Mouse (Mus musculus) liver, adult (tissue): ENCODE results near the gene Rer1.
A peak's percentile ranks its signal among the peaks of the same experiment; 100 is the strongest.

Source experiments
- GATA4 ChIP-seq: IDR thresholded peaks from 2 replicates; pipeline ENCODE4 v1.6.1; 2014; ENCODE audit warnings: mild to moderate bottlenecking, low read length; ENCODE audit not compliant: insufficient replicate concordance

The Rer1 gene

DNA sequence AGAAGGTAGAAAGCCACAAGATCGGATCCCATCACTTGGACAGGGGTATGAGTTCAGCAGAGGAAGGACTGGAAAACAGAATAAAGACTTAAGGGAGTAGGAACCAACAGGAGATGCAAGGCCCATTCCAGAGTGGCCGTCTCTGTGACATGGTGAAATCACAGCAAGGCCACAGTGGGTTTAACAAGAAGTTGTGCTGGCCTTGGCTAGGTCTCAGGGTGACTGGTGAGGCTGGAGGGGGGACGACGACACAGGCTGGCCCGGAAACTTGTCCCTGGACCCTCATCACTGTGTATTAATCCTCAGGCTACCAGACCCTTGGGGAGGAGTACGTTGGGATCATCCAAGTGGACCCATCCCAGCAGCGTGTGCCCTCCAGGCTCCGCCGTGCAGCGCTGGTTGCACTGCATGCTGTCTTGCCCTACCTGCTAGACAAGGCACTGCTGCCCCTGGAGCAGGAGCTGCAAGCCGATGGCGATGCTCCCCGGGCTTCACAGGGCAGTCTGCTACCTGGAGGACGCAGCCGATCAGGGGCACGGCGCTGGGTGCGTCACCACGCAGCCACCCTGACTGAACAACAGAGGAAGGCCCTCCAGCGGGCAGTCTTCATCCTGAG lies 17.7 kb downstream of the Rer1 start:
- no peak for TF ChIP-seq GATA4

DNA sequence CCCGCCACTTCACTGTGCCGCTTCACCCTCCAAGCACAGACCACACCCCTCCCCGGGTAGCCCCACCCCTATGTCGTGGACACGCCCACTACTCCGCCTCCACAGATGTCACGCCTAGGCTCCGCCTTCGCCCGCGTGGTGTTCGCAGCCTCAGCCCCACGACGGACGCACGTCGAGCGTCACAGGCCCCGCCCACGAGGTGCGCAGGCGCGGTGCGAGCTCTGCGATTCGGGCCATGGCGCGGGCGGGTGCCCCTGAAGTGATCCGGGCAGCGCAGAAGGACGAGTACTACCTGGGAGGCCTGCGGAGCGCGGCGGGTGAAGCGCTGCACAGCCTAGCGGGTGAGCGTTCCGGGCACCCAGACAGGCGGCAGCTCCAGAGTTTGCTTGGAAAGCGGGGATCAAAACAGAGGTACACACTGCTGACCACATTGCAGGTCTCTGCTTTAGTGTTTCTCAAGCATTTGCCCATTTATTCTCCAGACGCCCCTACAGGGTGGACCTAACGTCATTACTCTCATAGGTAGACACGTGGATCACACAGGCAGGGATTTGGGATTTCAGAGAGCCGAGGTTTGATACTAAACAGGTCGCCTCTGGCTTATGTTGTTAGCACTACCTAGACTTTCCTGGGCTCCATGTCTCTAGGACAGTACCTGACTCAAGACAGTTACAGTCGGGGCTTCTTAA lies 19.2 kb downstream of the Rer1 start, which contains the start of gene Pex10:
TSS of gene Pex10 (plus strand) at position 183 of the 689 bp plus-strand sequence.
- peak; percentile 57; the same call in 1 of the 2 replicates for TF ChIP-seq GATA4

DNA sequence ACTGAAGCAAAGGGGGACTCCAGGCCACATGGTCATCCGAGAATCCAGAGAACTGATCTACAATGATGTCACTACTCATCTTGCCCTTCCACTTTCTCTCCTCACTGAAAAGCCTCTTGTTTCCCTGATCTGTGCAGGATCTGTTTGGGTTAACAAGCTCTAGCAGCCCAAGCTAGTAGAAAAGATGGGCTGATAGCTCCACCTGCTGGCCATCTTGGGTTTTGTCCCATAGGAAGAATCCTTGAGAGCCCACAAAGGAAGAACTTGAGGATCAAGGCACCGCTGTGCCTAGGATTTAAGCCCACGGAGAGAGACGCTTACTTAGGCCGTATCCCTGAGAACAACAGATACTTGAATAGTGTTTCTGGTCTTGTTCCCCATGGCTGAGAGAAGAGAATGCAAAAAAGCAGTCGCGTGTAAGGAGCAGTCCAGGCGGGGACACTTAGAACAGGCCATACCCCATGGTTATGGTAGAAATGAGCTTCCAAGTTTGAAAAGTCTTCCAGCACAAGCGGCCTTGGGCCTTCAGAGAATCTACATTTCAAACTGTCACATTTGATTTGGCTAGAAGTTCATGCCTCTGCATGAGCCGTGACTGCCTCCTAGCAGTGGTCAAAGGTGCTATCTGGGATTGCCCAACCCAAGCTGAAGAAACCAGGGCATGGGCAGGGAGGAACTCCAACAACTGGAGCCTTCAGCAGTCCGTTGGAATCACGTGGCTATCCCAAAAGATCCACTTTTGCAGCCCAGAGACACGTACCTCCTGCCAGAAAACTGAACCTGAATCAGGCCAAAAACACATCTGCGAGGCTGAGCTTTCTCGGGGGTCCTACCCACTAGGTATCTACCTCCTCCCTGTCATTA lies 20.0 kb downstream of the Rer1 start:
- no peak for TF ChIP-seq GATA4

DNA sequence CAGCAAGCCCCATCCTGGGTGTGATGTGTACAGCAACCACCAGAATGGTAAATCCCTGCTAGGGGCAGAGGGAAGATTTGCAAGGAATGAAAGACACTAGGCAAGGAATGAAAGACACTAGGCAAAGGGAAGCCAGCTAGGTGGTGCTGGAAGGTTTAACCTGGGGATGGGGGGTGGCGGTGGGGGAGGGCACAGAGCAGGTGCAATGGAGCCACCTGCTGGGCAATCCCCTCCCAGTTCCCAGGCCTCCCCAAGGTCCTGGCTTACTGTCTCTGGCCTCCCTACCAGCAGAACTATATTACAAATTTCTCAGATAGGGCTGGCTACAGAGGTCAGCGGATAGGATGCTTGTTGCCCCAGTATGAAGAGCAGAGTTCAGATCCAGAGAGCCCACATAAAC lies 21.7 kb downstream of the Rer1 start:
- TF ChIP-seq GATA4: no peak

DNA sequence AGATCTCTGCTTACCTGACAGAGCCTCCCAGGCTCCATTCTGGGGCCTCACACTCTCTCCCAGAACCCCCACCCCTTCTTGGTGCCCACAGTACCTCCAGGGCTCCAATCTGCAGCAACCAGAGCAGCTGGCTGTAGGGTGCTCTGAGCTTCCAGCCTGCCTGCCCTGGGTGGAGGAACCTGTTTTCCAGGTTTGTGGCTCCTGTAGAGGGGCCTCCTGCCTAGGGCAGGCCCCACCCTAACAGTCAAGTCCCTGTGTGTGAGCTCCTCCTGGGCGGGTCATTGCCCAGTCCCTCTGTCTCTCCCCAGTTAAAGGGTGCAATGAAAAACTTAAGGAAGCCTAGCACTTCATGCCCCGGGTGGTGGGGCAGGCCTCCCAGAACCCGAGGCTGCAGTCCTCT lies 22.3 kb downstream of the Rer1 start:
- TF ChIP-seq GATA4: no peak

DNA sequence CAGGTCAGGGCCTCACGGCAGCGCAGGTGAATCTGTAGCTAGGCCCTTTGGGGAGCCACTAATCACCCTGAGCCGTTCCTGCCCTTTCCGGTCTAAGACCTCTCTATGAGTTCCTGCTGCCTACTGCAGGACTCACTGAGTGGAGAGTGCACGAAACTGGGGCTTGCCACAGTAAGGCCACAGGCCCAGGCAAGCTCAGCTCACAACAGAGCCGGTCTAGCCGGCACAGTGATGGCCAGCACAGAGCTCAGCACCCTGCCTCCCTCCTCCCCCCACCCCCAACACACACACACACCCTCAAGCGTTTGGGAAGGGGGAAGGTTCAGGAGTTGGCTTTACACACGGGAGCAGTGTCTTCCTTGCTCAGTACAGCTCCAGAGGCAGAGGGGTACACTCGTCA lies 27.9 kb downstream of the Rer1 start:
- TF ChIP-seq GATA4: no peak

DNA sequence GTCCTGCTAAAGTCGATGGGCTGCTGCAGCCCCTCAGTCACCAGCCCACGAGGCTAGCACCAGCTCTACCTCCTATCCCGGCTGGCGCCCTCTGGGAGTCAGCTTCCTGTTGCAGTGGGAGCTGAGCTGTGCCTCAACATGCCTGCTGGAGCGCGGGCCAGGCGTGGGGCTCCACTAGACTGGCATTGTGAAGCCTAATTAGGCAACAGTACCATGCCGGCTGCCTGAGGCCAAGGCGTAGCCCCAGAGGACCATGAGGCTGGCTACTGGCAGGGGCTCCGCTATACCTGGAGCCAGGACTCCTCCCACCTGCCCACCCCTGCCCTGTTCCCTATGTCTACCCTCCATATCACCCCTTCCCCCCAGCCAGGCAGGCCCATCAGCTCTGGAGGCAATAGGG lies 29.5 kb downstream of the Rer1 start, which contains the start of gene Plch2:
TSS of gene Plch2 (minus strand) at position 61 of the 400 bp plus-strand sequence.
- no peak for TF ChIP-seq GATA4

DNA sequence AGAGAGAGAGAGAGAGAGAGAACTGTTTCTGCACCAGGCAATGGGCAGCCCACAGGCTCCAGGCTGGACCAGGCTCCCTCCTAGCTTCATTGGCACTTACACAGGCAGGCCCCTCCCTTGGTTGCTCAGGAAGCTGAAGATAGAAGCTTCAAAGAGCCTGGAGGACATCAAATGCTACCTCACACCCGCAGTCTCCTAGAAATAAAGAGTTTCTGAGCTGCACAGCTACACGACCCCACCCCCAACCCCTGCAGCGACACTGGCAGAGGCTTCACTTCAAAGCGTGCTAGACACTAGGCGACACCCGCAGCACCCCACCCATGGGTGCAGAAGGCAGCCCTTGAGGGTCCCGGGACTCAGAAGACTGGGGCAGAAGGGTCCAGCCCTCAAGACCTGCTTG lies 36.1 kb downstream of the Rer1 start:
- TF ChIP-seq GATA4: no peak

DNA sequence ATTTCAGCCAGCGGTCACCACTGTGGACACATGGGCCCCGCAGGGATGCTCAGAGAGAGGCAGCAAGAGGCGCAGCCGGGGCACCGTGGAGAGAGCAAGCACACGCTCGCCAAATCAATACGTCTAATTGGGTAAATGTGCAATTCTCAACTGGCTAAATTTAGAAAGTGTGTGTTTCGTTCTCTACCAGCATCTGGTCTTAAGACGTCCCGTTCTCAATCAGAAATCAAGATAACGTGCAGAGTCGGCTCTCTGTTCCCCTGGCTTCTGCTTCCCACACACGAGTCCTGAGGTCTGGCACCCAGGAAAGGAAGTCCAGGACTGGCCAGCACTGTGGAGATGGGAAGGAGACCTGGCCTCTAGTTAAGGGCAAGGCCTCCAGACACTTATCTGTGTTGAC lies 39.5 kb downstream of the Rer1 start:
- no peak for TF ChIP-seq GATA4

DNA sequence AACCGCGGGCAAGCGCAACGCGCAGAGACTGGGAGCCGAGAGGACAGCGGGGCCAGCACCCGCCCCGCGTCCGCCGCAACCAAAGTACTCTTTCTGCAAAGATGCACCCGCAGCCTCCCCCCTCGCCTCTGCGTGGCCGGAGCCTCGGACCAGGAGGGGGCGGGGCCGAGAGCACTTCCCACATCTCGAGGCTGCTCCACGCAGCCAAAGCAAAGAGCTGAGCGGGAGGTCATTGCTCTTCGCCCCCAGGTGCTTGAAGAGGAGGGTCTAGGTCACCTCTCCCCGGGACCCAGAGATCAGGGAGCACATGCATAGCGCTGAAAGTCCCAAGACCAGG lies 42.9 kb downstream of the Rer1 start:
- TF ChIP-seq GATA4: no peak

DNA sequence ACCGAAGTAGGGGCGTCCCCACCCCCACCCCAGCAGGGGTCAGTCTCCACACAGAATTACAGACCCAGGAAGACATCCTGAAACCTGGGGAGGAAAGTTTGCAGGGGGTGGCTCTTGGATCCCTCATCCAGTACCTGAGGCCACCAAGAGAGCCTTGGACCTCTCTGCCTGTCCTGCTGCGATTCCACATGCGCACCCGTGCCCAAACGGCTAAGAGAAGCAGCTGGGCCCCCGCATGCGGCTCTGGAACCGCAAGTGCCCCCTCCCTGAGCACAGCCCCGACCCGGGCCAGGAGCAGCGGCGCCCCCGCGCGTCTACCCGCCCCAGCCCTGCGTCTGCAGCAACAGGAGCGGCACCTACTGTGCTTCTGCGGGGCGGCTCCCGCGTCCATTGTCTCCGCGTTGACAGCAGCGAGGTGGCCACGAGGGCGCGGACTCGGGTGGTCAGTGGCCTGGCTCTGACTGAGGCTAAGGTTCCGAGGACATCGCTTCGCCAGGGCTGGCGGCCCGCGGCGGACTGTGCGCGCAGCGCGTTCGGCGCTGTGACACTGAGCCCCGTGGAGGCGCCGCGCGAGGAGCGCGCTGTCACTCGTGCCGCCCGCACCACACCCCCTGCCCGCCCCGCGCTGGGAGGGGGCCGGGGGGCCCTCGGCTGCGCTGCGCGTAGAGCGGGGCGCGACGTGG lies 43.4 kb downstream of the Rer1 start:
- no peak for TF ChIP-seq GATA4

DNA sequence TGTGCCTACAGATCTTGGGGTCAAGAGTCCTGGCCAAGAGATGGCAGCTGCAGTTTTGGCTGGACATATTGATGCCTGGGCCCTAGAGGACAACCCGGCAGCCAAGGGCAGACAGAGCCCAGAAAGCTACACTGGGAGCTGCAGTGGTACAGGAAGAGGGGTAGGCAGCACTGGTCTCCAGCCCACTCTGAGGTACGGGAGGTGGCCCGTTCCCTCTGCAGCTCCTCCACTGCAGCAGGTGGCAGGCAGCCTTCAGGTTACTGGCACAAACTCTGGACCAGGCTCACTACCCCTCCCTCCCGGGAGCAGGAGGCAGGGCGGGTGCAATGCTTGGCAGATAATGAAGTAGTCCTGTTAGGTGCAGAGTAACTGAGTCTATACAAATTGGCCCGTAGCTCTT lies 45.5 kb downstream of the Rer1 start:
- TF ChIP-seq GATA4: no peak

DNA sequence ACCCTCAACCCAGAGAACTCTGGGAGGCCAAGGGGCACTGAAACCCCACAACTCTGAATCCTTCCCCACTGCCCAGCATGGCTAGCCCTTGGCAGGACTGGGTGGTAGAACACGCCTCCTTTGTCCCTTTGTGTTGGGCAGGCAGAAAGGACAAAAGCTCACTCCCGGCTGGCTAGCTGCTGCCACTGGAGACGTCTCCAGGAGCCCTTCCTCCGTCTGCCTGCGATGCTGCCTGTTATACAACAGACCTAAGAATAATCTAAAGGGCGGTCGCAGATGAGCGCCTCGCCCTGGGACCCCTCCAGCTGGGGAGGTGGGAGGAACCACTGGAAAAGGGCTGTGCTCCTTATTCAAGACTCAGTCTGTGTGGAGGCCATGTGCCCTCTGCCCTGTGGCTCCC lies 46.0 kb downstream of the Rer1 start:
- no peak for TF ChIP-seq GATA4

DNA sequence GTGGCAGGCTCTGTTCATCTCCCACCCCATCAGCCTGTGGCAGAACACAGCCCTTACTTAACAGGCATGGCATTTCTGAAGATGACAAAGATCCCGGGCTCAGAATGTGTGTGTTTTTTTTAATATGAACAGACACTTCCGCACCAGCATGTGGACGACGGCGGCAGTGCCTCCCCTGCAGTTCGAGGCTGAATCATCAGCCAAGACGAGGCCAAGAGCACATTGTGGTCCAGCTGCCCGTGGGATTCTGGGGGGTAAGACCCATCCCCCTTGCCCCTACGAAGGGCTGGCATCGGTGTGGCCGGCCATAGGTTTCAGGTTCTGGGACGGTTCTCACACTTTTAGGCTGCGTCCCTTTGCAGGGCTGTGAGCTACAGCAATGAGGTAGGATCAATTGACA lies 51.4 kb downstream of the Rer1 start:
- no peak for TF ChIP-seq GATA4

DNA sequence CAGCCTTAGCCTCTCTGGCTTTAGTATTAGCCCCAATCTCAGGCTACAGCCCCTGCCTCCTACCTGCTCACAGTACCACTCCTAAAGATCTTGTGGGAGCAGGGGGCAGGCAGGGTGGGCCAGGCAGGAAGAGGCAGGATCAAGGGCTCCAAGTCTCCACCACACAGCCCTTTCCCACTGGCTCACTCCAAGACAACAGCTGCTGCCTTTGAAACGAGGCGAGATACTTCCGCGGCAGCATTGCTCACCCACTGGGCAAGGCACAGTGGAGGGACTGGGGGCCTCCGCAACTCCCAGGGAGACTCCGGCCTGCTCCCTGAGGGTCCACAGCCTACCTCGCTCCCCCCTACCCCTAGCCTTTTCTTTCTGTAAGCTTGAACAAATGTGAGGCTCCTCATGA lies 52.0 kb downstream of the Rer1 start:
- TF ChIP-seq GATA4: no peak
